Mouse (Mus musculus) brain, embryonic 18.5 days (tissue): ENCODE data around the gene Pnpo.
A peak's percentile ranks its signal among the peaks of the same experiment; 100 is the strongest.

Experiments
- DNase-seq: peaks from one replicate; pipeline ENCODE4 v3.0.0-alpha.2; 2012; ENCODE audit warnings: low read depth, low spot score

The Pnpo gene

GRCm38 (mm10) chr11:96906431-96907161 is 37.2 kb downstream of the Pnpo start:
- DNase-seq: no peak

- DNase-seq: peak; percentile 62
Observed at GRCm38 (mm10) chr11:96902639-96903635, 40.8 kb downstream of the Pnpo start.

- no peak for DNase-seq
Observed at GRCm38 (mm10) chr11:96901332-96901731, 42.5 kb downstream of the Pnpo start.

GRCm38 (mm10) chr11:96899449-96900306 is 44.1 kb downstream of the Pnpo start:
- DNase-seq: no peak

DNA sequence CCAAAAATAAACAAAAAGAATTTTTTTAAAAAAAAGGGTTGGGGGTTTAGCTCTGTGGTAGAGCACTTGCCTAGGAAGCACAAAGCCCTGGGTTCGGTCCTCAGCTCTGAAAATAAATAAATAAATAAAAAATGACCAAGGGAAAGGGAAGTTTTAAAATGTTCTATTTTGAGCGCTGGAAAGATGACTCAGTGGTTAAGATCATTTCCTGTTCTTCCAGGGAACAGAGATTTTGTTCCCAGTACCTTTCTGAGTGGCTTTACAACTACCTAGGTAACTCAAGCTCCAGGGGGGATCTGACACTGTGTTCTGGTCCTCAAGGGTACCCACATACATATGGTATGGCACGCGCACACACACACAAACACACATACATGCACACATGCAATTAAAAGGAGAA is 47.9 kb downstream of the Pnpo start:
- no peak for DNase-seq

DNA sequence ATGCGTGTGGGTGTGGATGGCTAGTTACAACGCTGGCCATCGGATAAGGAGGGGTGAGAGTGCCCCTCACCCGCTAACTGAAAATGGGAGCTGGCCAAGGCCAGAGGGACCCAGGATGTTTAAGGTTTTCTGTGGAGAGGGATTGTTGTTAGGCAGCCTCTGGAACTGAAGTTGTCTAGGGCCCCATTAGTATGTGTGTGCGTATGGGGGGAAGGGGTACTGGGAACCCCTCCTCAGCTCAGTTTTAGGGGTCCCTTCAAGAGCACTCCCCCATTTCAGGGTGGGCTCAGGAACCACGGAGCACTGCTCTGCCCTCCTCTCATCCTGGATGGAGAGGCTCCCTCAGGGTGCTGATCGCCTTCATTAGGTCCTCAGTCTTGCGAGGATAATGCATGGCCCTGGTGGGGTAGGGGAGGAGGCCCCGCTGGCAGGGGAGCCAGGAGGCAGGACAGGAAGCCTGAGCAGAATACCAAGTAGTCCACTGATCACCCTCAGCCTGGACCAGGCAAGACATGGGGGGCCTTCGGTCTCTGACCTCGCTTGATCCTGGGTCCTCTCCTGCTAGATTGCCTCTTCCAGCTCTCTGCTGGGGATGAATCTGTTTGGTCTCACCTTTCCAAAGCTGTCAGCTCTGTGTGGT is 50.5 kb downstream of the Pnpo start:
- no peak for DNase-seq

- DNase-seq: no peak
Observed at GRCm38 (mm10) chr11:96891784-96892527, 51.8 kb downstream of the Pnpo start.
